Mouse (Mus musculus) liver, adult 2 months (tissue): ENCODE measurements around the gene Galr2.

Source experiments
- CTCF ChIP-seq: fragments of 200-500 bp; IDR thresholded peaks from 2 replicates; pipeline ENCODE4 v1.5.1; 2011; ENCODE audit warnings: low read depth, low read length, control low read depth
- POLR2A ChIP-seq: fragments of 200-500 bp; IDR thresholded peaks from 2 replicates; pipeline ENCODE4 v1.6.1; 2011; ENCODE audit warnings: low read length, control low read depth; ENCODE audit not compliant: insufficient read depth; ENCODE audit errors: extremely low read depth

GRCm38 (mm10) chr11:116296191-116296734, 15.5 kb downstream of the Galr2 start:
- no peak for TF ChIP-seq CTCF
- TF ChIP-seq POLR2A, result no peak
